Mouse (Mus musculus) G1E (cell line): Measurements from ENCODE around the gene Bcl2l14. TPM values are rescaled to one million over a fixed set of nuclear protein-coding genes. Genes with fewer than 3 reads are reported as not detected.

Source experiments
- ATAC-seq: 2 replicates; pipeline ENCODE4 v1.8.0; 2016; ENCODE audit warnings: mild to moderate bottlenecking; ENCODE audit not compliant: insufficient number of reproducible peaks, poor library complexity, low FRiP score, severe bottlenecking; ENCODE audit errors: extremely low read depth
- DNase-seq: peaks from one replicate; pipeline ENCODE4 v3.0.0; 2012; ENCODE audit warnings: low spot score
- H3K27me3 ChIP-seq: 2 replicates; pipeline ENCODE4 v1.6.1; 2012; ENCODE audit warnings: mild to moderate bottlenecking, low read length, inconsistent platforms; ENCODE audit not compliant: insufficient read depth
- H3K36me3 ChIP-seq: replicated peaks from 2 replicates; pipeline ENCODE3; 2012; ENCODE audit warnings: mild to moderate bottlenecking, inconsistent platforms
- H3K4me1 ChIP-seq: 2 replicates; pipeline ENCODE4 v1.6.1; 2012; ENCODE audit warnings: low read depth, low read length, inconsistent platforms, mixed read lengths; ENCODE audit not compliant: insufficient read depth
- H3K4me3 ChIP-seq: 2 replicates; pipeline ENCODE4 v1.5.1; 2012; ENCODE audit warnings: low read depth, mild to moderate bottlenecking, inconsistent platforms, low read length, moderate library complexity, mixed read lengths
- H3K9me3 ChIP-seq: replicated peaks from 2 replicates; pipeline ENCODE4 v1.6.1; 2012; ENCODE audit warnings: inconsistent platforms
- CTCF ChIP-seq: IDR thresholded peaks from 2 replicates; pipeline ENCODE4 v1.5.1; 2012; ENCODE audit warnings: low read depth, low read length, inconsistent platforms, mixed read lengths
- GATA1 ChIP-seq: IDR thresholded peaks from 2 replicates; pipeline ENCODE4 v1.6.1; 2012; ENCODE audit warnings: borderline replicate concordance, low read length, inconsistent platforms, mixed read lengths
- GATA2 ChIP-seq: IDR thresholded peaks from 2 replicates; pipeline ENCODE4 v1.6.1; 2012; ENCODE audit warnings: low read depth, low read length, inconsistent platforms, borderline replicate concordance
- POLR2AphosphoS5 ChIP-seq: IDR thresholded peaks from 2 replicates; pipeline ENCODE4 v1.6.1; 2012; ENCODE audit warnings: low read depth, low read length, inconsistent platforms; ENCODE audit not compliant: insufficient replicate concordance
- TAL1 ChIP-seq: conservative IDR thresholded peaks from 2 replicates; pipeline ENCODE4 v1.6.1; 2012; ENCODE audit warnings: low read depth, low read length, inconsistent platforms, mixed read lengths
- polyA plus RNA-seq: library from polyadenylated mRNA; stranded (reverse); fragments of >175 nt; gene quantifications from 2 replicates; pipeline ENCODE4 v1.2.3, GENCODE M21; 2012
- total RNA-seq, 2 experiments: library from RNA; stranded (forward) in 1 of 2; stranded (reverse) in 1 of 2; fragments of 200-1000 nt in 1 of 2; fragments of >200 nt in 1 of 2; fragmentation: Nextera tagmentation in 1 of 2; gene quantifications; 2 replicates each; pipeline ENCODE4 v1.2.3; 2014 to 2017

Bcl2l14 gene
- total RNA-seq (2014; fragmentation: Nextera tagmentation) (not detected in 2 replicates), total RNA-seq (2017) (0.71 TPM in 1 of 2 replicates, not detected in the other), polyA plus RNA-seq (0.09 TPM in 1 of 2 replicates, not detected in the other)

DNA sequence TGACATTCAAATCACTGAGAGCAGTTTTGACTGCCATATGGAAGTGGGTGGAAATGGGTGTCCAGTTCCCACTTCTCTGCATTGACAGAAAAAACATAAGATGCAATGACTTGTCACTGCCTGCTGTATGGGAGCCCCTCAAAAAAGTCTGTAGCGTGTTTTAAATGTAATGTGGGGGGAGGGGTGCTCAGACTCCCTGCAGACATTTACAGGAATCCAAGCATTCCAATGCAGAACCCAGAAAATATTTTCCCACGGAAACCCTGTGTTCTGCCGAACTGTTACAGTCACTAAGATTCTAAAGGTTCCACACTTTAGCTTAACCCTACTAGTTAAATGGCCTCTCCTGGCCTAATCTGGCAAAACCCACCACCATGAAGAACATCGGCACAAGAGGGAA lies at the start of gene Bcl2l14:
Gene Bcl2l14, plus strand, starts transcription at position 301 of the 400 bp plus-strand sequence.
- TF ChIP-seq CTCF (no peak), TAL1 (no peak), POLR2AphosphoS5 (no peak), GATA2 (no peak), GATA1 (no peak)
- no peaks in the 10 kb centered on the region for H3K36me3 ChIP-seq
- H3K4me3 ChIP-seq, result no peak within 1 kb of the TSS
- H3K9me3 ChIP-seq, result peaks cover 3% of the 10 kb centered on the region; the same call in 1 of the 2 replicates
- no peak for DNase-seq
- peaks cover 3% of the 10 kb centered on the region; the same call in 1 of the 2 replicates for H3K27me3 ChIP-seq
- no peaks in the 10 kb centered on the region for H3K4me1 ChIP-seq
- ATAC-seq, result no peak

DNA sequence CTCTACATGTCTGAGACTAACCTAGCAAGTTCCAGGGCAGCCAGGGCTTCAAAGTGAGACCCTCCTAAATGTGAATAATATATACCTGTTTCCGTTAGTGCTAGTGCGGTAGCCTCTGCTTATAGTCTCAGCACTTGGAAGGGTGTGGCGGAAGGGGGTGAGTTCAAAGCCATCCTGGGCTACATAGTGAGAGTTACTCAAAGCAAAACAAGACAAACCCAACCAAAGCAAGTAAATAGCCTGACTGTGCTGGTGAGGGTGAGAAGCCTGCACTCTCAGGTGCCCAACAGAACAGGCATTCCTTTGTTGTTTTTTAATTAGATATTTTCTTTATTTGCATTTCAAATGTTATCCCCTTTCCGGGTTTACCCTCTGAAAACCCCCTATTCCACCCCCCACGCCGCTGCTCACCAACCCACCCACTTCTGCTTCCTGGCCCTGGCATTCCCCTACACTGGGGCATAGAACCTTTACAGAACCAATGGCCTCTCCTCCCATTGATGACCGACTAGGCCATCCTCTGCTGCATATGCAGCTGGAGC lies 47.5 kb upstream of the Bcl2l14 start:
- H3K9me3 ChIP-seq, result no peaks in the 10 kb centered on the region
- DNase-seq, result no peak
- no peak for ATAC-seq
- no peaks in the 10 kb centered on the region for H3K36me3 ChIP-seq
- H3K27me3 ChIP-seq, result peaks cover 7% of the 10 kb centered on the region
- H3K4me3 ChIP-seq, result no peak overlapping the region
- TF ChIP-seq CTCF, result no peak
- no peaks in the 10 kb centered on the region for H3K4me1 ChIP-seq

GRCm38 (mm10) chr6:134352881-134353280 lies 43.2 kb upstream of the Bcl2l14 start:
- H3K4me1 ChIP-seq, result no peaks in the 10 kb centered on the region
- H3K4me3 ChIP-seq, result no peak overlapping the region
- H3K36me3 ChIP-seq, result no peaks in the 10 kb centered on the region
- TF ChIP-seq CTCF (no peak), GATA1 (no peak), GATA2 (no peak), TAL1 (no peak), POLR2AphosphoS5 (no peak)
- no peaks in the 10 kb centered on the region for H3K9me3 ChIP-seq
- DNase-seq, result no peak
- no peak for ATAC-seq
- H3K27me3 ChIP-seq, result peaks cover 15% of the 10 kb centered on the region; the same call in 1 of the 2 replicates

- Histone ChIP-seq H3K4me3 (no peak overlapping the region), H3K4me1 (no peaks in the 10 kb centered on the region), H3K27me3 (peaks cover 15% of the 10 kb centered on the region; the same call in 1 of the 2 replicates), H3K9me3 (no peaks in the 10 kb centered on the region), H3K36me3 (no peaks in the 10 kb centered on the region)
- DNase-seq (no peak), ATAC-seq (no peak)
- no peak for TF ChIP-seq CTCF
- TF ChIP-seq TAL1, result no peak
- no peak for TF ChIP-seq POLR2AphosphoS5
- no peak for TF ChIP-seq GATA1
- TF ChIP-seq GATA2, result no peak
These were observed 42.4 kb upstream of the Bcl2l14 start for GRCm38 (mm10) chr6:134353751-134354150.

DNA sequence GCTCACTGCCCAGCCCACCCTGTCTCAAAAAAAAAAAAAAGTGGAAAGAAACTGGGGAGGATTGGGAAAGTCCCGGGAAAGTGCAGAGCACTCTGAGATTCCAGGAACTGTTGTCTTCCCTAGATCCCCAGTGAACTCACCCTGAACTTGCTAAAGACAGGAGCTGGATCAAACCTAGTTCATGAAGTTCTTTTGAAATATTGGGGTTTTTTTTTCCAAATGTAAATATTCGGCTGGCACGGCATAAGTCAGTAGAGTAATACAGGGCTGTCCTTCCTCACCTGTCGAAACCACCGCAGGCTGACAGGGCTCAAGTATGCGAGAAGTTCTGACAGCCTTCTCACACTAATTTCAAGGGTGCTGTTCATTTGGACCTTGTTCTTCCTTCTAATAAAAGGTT lies 38.5 kb upstream of the Bcl2l14 start:
- no peak for DNase-seq
- no peak for TF ChIP-seq TAL1
- no peak for TF ChIP-seq GATA2
- no peak for TF ChIP-seq POLR2AphosphoS5
- TF ChIP-seq CTCF, result no peak
- TF ChIP-seq GATA1, result no peak
- peaks cover 21% of the 10 kb centered on the region for H3K27me3 ChIP-seq
- no peaks in the 10 kb centered on the region for H3K4me1 ChIP-seq
- H3K36me3 ChIP-seq, result no peaks in the 10 kb centered on the region
- no peak overlapping the region for H3K4me3 ChIP-seq
- no peak for ATAC-seq
- no peaks in the 10 kb centered on the region for H3K9me3 ChIP-seq

GRCm38 (mm10) chr6:134360079-134360478 lies 36.0 kb upstream of the Bcl2l14 start:
- DNase-seq, result no peak
- no peaks in the 10 kb centered on the region for H3K9me3 ChIP-seq
- no peak overlapping the region for H3K4me3 ChIP-seq
- peaks cover 11% of the 10 kb centered on the region for H3K27me3 ChIP-seq
- no peak for TF ChIP-seq GATA2
- TF ChIP-seq POLR2AphosphoS5, result no peak
- TF ChIP-seq TAL1, result no peak
- no peak for TF ChIP-seq GATA1
- TF ChIP-seq CTCF, result no peak
- no peak for ATAC-seq
- no peaks in the 10 kb centered on the region for H3K4me1 ChIP-seq
- H3K36me3 ChIP-seq, result no peaks in the 10 kb centered on the region

GRCm38 (mm10) chr6:134364644-134365043 lies 31.5 kb upstream of the Bcl2l14 start:
- ATAC-seq, result no peak
- Histone ChIP-seq H3K9me3 (no peaks in the 10 kb centered on the region), H3K36me3 (no peaks in the 10 kb centered on the region), H3K27me3 (peaks cover 21% of the 10 kb centered on the region), H3K4me3 (no peak overlapping the region), H3K4me1 (peaks cover 2% of the 10 kb centered on the region; the same call in 1 of the 2 replicates)
- TF ChIP-seq CTCF, result no peak
- TF ChIP-seq POLR2AphosphoS5, result no peak
- no peak for TF ChIP-seq GATA1
- TF ChIP-seq TAL1, result no peak
- no peak for TF ChIP-seq GATA2
- DNase-seq, result no peak
